Mouse (Mus musculus) NIH3T3 (cell line): Measurements from ENCODE around the gene Napsa.

Experiments
- DNase-seq: peaks from one replicate; pipeline ENCODE4 v3.0.0-alpha.2; 2012; ENCODE audit warnings: low read depth

Napsa gene

GRCm38 (mm10) chr7:44626966-44627365 lies 54.8 kb downstream of the Napsa start:
- no peak for DNase-seq

- DNase-seq: no peak
Measured at GRCm38 (mm10) chr7:44628402-44629034, 56.3 kb downstream of the Napsa start.

- DNase-seq: no peak
Measured at GRCm38 (mm10) chr7:44630437-44630836, 58.3 kb downstream of the Napsa start.

GRCm38 (mm10) chr7:44632676-44633075 lies 60.5 kb downstream of the Napsa start:
- no peak for DNase-seq

- DNase-seq: peak; percentile 16
Measured at GRCm38 (mm10) chr7:44633407-44633806, 61.2 kb downstream of the Napsa start.
